Mouse (Mus musculus): ENCODE measurements around the gene Dazap2.
"Not testable (repeated sequence)": the region's sequence is repeated elsewhere in the genome, so short reads cannot be mapped to it uniquely, and the experiment has no call there.

The Dazap2 gene

GRCm38 (mm10) chr15:100614996-100615824 lies at the start of gene Dazap2:
Gene Dazap2 (plus strand): TSS chr15:100615349.
- peak; percentile 97 to 98 for DNase-seq

GRCm38 (mm10) chr15:100566531-100566930 lies 48.6 kb upstream of the Dazap2 start:
- no peak for DNase-seq

GRCm38 (mm10) chr15:100569239-100569638 lies 45.9 kb upstream of the Dazap2 start:
- DNase-seq = no peak

GRCm38 (mm10) chr15:100573946-100574345 lies 41.2 kb upstream of the Dazap2 start:
- no peak for DNase-seq

DNA sequence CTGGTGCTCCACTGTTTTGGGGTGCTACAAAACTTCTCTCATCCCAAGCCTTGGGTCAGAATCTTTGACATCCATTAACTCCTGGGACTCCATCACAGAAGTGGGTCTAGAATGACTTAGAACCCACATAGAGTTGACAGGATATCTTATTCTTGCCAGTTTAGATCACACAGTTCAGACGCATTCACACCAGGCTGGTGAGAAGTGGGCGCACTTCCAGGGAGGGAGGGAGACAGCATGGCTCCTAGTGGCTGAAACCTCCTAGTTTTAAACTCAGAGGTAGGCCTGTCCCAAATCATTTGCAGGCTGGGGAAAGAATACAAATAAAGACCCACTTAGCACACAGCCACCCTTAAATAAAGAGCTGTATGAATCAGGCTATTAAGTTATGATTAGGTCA lies 40.8 kb upstream of the Dazap2 start:
- DNase-seq = no peak

DNA sequence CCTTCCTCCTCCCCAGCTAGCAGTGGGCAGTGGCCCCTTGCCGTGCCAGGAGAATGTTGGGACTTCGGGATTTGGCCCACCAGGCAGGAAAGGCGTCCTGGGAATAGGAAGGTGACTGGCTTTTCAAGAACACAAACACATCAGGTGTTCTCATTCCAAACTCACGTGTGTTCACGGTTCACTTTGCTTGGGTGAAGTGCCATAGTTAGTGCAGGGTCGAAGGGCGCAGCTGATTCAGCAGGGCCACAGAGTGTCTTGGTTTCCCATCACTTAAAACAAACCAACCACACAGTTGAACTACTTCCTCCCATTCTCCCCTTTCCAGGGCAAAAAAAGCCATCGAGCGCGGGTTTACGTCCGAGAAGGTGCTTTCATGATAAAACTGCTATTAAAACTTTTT lies 39.8 kb upstream of the Dazap2 start:
- DNase-seq = no peak

DNA sequence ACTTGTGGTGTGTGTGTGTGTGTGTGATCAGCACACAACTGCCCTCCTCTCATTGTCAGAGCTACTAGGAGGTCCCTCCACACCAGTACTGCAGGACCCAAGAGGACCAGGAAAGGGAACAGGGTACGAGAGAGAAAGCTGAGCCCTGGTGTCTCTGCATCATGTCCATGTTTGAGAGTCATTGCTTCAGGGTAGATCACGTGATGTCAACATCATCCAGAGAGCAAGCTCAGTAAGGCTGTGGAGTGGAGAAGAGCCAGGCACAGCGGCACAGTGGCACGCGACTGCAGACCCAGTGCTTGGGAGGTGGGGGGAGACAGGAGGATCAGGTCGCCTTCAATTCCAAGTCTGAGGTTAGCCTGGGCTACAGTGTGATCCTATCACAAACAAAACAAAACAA lies 38.8 kb upstream of the Dazap2 start:
- DNase-seq = no peak

GRCm38 (mm10) chr15:100576810-100577209 lies 38.3 kb upstream of the Dazap2 start:
- DNase-seq = no peak

DNA sequence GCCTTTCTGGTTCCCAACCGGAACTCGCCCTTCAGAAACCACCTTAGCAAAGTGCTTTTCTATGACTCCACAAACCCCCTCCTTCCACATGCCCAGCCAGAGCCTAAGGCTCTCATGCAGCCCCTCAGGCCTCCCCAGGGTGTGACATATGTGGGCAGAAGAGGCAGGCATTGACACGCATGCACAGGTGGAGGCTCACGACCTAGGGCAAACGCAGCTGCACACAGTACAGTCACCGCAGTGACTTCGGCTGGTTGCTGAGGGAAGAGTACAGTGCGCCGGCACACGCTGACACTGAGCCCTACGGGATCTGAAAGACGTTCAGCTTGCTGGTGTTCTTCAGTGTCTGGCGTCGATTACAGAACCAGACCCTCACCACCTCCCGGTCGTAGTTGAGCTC lies 37.2 kb upstream of the Dazap2 start:
- DNase-seq = no peak

- DNase-seq = no peak
Measured at GRCm38 (mm10) chr15:100580108-100580507, 35.0 kb upstream of the Dazap2 start.

- DNase-seq = no peak
Measured at GRCm38 (mm10) chr15:100585931-100586330, 29.2 kb upstream of the Dazap2 start.

DNA sequence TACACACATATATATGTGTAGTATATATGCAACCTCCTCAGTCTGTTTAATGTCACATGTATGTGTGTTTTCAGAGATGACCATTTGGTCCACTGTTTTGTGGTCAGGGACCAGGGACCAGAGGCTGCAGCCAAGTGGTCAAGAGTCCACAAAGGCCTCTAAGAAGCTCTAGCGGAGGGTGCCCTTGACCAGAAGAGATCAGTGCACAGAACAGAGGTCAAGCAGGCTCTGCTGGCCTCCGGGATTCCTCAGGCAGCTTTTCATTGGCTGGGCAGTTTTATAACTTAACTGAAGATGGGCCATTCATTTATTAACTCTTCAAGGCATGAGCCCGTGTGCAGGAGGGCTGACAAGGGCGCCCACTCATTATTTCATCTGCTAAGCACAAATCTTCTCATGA lies 28.0 kb upstream of the Dazap2 start:
- DNase-seq = no peak

DNA sequence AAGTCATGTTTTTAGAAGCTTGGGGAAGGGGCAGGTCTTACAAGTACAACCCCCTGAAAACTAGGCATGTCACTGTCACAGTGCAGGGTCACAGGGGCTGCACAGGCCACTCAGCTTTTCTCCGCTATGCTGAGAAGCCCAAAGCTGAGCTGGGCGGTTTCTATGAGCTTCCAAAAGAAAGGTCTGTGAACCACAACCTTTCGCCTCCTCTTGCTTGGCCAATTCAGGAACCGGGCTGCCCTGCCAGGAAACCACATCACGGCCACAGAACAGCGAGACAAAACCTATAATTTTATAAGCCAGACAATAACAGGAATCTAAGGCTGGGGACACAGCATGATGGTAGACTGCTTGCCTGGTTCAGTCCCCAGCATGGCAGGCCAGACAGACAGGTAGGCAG lies 26.9 kb upstream of the Dazap2 start:
- no peak for DNase-seq

- DNase-seq = no peak
Measured at GRCm38 (mm10) chr15:100590436-100590835, 24.7 kb upstream of the Dazap2 start.

DNA sequence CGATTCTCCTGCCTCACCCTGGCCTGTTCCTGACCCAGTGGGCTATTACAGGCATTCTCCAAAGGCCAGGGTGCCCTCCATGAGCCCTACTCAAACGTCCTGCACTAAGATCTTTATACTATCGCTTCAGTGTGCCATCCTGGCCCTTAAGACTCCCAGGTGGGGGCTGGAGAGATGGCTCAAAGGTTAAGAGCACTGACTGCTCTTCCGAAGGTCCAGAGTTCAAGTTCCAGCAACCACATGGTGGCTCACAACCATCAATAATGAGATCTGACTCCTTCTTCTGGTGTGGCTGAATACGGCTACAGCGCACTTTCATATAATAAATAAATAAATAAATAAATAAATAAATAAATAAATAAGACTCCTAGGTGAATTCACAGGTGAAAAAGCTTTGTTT lies 22.3 kb upstream of the Dazap2 start:
- no peak for DNase-seq

DNA sequence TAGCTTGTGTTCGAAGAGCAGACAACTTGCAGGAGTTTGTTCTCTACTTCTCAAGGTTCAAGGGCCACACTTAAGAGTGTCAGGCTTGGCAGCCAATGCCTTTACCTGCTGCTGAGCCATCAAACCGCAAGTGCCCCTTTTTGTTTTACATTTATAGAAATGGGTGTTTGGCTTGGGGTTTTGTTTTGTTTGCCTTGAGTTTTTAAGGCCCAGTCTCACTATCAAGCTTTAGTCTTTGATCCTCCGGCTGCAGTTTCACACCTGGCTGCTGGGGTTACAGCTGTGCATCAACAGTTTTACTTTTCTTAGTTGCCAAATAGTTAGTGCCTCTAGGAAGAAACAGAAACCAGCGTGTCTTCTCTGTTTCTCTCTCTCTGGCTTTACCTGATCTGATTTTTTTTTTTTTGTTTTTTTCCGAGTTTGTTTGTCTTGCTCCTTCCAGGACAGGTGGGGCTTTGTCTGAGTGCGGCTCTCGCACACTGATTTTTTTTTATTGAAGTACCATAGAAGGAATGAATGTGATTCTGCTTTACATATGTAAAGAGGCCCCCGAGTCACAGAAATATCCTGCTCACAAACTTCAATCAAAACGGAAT lies 16.8 kb upstream of the Dazap2 start:
- DNase-seq = no peak

GRCm38 (mm10) chr15:100598883-100599275 lies 16.3 kb upstream of the Dazap2 start:
- peak; percentile 37 to 42 for DNase-seq

DNA sequence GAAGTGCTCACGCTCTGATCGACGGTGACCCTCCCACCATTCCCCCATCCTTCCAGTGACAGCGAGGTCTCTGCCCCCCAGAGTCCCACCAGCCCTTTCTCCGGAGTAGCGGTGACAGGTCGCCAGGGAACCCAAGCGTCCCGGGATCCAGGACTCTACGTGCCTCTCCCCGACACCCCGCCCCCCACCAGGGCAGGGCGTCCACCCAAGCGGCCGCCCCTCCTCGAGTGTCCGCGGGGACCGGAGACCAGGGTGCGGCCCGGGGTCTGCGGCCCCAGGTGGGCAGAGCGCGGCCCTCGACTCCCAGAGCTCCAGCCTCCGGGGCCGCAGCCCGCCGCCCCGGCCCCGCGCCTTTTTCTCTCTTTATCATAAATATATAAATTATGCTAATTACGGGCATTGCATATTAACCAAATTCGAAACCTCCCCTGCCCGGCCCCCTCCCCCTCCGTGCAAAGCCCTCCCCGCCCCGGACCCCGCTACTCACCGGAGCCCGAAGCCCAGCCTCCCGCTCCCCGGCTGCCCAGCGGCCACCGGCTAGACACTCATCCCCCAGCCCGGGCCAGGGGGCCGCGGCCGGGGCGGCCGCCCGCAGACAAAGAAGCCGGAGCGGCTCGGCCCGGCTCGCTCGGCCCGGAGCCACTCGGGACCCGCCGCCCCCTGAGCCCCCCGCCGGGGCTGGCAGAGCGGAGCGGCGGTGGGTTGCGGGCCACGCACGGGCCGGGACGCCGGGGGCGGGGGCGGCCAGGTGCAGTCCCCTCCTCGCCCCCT lies 15.7 kb upstream of the Dazap2 start, which contains the start of gene Pou6f1:
TSS of gene Pou6f1 (minus strand) at position 709 of the 771 bp plus-strand sequence.
- DNase-seq = peak; percentile 55 to 59

DNA sequence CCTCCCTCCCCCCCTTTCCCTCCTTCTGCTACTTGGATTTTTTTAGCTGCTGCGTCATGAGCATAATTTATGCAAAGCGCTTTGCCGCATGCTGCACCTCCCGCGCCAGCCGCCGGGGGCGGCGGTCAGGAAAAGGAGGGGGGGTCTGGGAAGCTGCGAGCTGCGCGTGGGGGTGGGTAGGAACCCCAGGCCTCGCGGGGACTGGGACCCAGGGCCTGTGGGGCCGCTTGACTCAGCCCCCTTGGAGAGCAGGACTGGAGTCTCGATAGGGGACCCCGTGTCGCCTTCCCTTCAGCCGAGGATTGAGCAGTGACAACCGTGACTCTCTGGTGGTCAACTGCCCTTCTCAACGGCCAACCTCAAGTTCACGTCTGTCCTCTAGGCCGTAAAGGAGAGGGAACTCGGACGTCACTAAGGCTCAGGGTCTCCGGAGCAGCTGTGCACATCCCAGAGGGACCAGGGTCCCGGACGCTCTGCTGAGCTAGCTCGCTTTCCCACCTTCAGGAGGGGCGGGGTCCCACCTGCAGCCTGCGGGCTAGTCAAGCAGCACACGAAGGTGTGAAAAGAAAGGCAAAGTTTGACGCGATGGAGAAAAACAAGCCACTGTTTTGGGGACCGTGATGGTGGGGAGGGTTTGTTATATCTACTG lies 15.0 kb upstream of the Dazap2 start:
- DNase-seq = peak in 1 of 2 experiments; percentile 72

DNA sequence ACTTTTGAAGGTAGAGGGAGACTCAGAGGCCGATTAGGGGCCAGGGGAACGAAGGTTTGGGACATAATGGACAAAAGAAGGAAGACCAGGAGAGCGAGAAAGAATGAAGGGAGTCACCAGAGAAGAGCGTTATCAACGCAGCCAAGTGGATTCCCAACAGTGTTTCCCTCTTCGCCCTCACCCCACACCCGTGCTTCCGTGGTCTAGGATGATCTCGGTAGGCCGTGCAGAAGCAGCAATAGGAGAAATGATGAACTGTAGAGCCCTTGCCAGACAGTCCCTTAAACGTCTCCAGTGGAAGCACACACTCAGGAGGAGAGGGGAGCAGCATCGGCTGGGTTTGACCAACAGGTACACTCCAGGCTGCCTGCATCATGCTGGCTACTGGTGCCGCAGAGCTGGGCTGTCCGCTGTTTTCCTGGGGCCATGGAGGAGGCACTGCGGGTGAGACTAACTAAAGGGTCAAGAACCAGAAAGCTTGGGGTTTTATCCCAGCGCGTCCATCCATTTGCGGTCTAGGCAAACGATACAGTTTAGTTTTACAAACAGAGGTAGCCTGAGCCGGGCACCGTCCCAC lies 14.4 kb upstream of the Dazap2 start:
- DNase-seq = no peak

GRCm38 (mm10) chr15:100601669-100602068 lies 13.5 kb upstream of the Dazap2 start:
- no peak for DNase-seq

DNA sequence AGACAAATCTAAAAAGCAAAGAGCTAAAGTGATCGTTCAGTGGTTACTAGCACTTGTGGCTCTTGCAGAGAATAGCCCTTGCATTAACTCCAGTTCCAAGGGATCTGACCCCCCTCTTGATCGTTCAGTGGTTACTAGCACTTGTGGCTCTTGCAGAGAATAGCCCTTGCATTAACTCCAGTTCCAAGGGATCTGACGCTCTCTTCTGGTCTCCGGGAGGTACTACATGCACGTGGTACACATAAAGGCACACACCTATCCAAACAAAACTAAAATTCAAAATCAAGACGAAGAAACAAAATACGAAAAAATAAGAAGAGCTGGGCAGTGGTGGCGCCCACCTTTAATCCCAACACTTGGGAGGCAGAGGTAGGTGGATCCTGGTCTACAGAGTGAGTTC lies 8.5 kb upstream of the Dazap2 start:
- DNase-seq = not testable (repeated sequence)

- DNase-seq = no peak
Measured at GRCm38 (mm10) chr15:100611951-100612350, 3.2 kb upstream of the Dazap2 start.
